ENCODE assay signal across 8 mouse cellular contexts in the genomic region with DNA sequence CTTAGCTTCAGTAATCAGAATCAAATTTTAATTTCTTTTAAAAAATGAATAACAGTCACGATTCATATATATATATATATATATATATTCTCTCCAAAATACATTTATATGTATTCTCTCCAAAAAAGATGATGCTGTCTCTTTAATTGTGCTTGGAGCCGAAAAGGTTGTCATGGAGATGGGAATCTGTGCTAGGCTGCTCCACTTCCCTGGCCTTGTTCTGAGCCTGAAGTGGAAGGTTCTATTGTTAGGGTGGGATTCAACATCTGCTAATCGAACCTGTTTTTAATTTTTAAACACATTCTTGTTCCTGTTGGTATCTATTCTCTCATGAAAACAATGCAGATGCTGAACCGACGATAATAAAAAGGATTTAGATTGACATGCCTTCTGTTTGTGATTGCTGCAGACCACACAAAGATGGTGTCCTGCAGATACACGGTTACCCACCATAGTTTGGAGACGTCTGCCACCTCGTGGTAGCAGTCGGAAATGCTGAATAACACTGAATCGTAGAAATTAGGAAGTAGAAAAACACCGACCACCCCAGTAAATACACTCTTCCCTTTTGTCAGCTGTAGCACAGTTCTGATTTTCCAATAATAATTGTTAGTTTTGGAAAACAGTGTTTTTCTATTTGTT.
DNase-seq lines count a peak whose midpoint lies in the region; ATAC-seq and TF ChIP-seq lines count a peak whose summit lies in the region.

No protein-coding gene starts in this region.

- 19% methylated on average over 11 of the region's 11 CpGs for WGBS in embryonic facial prominence, embryonic 11.5 days
- 19% methylated on average over 11 of the region's 11 CpGs for WGBS in heart, adult 2 months
- WGBS in kidney, embryonic 14.5 days, result 17% methylated on average over 11 of the region's 11 CpGs
- WGBS in limb, embryonic 11.5 days, result 19% methylated on average over 11 of the region's 11 CpGs
- WGBS in midbrain, postnatal 0 days, result 12% methylated on average over 11 of the region's 11 CpGs

- no peak for TF ChIP-seq POLR2A in heart, adult 2 months (IDR thresholded peaks at IDR 0.05; ENCODE audit: insufficient read depth, low read depth, low read length)
- no peak for TF ChIP-seq POLR2A in testis, adult 2 months (IDR thresholded peaks at IDR 0.05; ENCODE audit: control insufficient read depth, low read depth, low read length)

- 0 out of 2 replicates have a peak, but pooled peaks have one; percentile 57 for TF ChIP-seq EP300 in heart, adult 2 months (IDR thresholded peaks at IDR 0.05; ENCODE audit: insufficient read depth, low read depth, low read length)

- intact Hi-C loops in heart, adult 2 months (cut with DNase I), result loop anchor here (1.0 to 2.0 kb wide), 3 partner anchors 286 to 534 kb away; no protein-coding TSS in a partner anchor

- H3K36me3 ChIP-seq in embryonic facial prominence, embryonic 11.5 days (replicated peaks; ENCODE audit: control insufficient read depth, insufficient read depth, low read depth, low read length), result no peaks in the 10 kb centered on the region
- no peaks in the 10 kb centered on the region for H3K36me3 ChIP-seq in heart, adult 2 months (ENCODE audit: control insufficient read depth, insufficient read depth, low read length)
- H3K36me3 ChIP-seq in kidney, embryonic 14.5 days (ENCODE audit: control insufficient read depth, insufficient read depth, low read length), result no peaks in the 10 kb centered on the region
- H3K36me3 ChIP-seq in limb, embryonic 11.5 days (ENCODE audit: control insufficient read depth, insufficient read depth, low read length), result no peaks in the 10 kb centered on the region
- no peaks in the 10 kb centered on the region for H3K36me3 ChIP-seq in midbrain, postnatal 0 days (ENCODE audit: insufficient read depth, low read length)
- H3K36me3 ChIP-seq in testis, adult 2 months (ENCODE audit: control insufficient read depth, insufficient read depth, low read length), result no peaks in the 10 kb centered on the region

- TF ChIP-seq CTCF in heart, adult 2 months (IDR thresholded peaks at IDR 0.05), result peak; percentile 91
- peak; percentile 97 for TF ChIP-seq CTCF in midbrain, postnatal 0 days (IDR thresholded peaks at IDR 0.05)
- TF ChIP-seq CTCF in testis, adult 2 months (IDR thresholded peaks at IDR 0.05; ENCODE audit: control insufficient read depth, insufficient read depth, insufficient replicate concordance, low read depth, low read length), result peak; percentile 37; the same call in 1 of the 2 replicates

- DNase-seq in A20 (ENCODE audit: low read depth, low spot score), result peak; percentile 57
- peak; percentile 70 to 73 for DNase-seq in adrenal gland, postnatal 36 days
- peak; percentile 92 for DNase-seq in embryonic facial prominence, embryonic 11.5 days (ENCODE audit: low spot score)
- peak; percentile 23 to 72 for DNase-seq in heart, adult 2 months
- DNase-seq in limb, embryonic 11.5 days (ENCODE audit: low spot score), result peak; percentile 87
- DNase-seq in midbrain, postnatal 0 days (ENCODE audit: low spot score), result peak; percentile 91

- H3K27ac ChIP-seq in embryonic facial prominence, embryonic 11.5 days (replicated peaks; ENCODE audit: low read depth, low read length), result no peak overlapping the region
- no peak overlapping the region for H3K27ac ChIP-seq in heart, adult 2 months
- no peak overlapping the region for H3K27ac ChIP-seq in kidney, embryonic 14.5 days (ENCODE audit: low read depth, low read length)
- no peak overlapping the region for H3K27ac ChIP-seq in limb, embryonic 11.5 days (replicated peaks; ENCODE audit: low read depth, low read length)
- 0 out of 2 replicates have a peak overlapping the region, but pooled peaks have one; percentile 43 for H3K27ac ChIP-seq in midbrain, postnatal 0 days (ENCODE audit: low read depth, low read length)
- no peak overlapping the region for H3K27ac ChIP-seq in testis, adult 2 months (ENCODE audit: control insufficient read depth, insufficient read depth, low read depth, low read length)

- H3K9ac ChIP-seq in embryonic facial prominence, embryonic 11.5 days (replicated peaks; ENCODE audit: low read length), result no peak overlapping the region
- no peak overlapping the region for H3K9ac ChIP-seq in heart, adult 2 months (ENCODE audit: low read depth, low read length)
- H3K9ac ChIP-seq in kidney, embryonic 14.5 days (ENCODE audit: low read depth, low read length), result no peak overlapping the region
- H3K9ac ChIP-seq in limb, embryonic 11.5 days (ENCODE audit: low read length), result no peak overlapping the region
- no peak overlapping the region for H3K9ac ChIP-seq in midbrain, postnatal 0 days (replicated peaks; ENCODE audit: low read length, poor library complexity, severe bottlenecking)

- no peaks in the 10 kb centered on the region for H3K27me3 ChIP-seq in embryonic facial prominence, embryonic 11.5 days (ENCODE audit: control insufficient read depth, insufficient read depth, low read length)
- no peaks in the 10 kb centered on the region for H3K27me3 ChIP-seq in heart, adult 2 months (ENCODE audit: control insufficient read depth, insufficient read depth, low read length)
- no peaks in the 10 kb centered on the region for H3K27me3 ChIP-seq in kidney, embryonic 14.5 days (ENCODE audit: control insufficient read depth, insufficient read depth, low read length)
- H3K27me3 ChIP-seq in limb, embryonic 11.5 days (ENCODE audit: control insufficient read depth, insufficient read depth, low read length), result no peaks in the 10 kb centered on the region
- no peaks in the 10 kb centered on the region for H3K27me3 ChIP-seq in midbrain, postnatal 0 days (ENCODE audit: insufficient read depth, low read length)
- no peaks in the 10 kb centered on the region for H3K27me3 ChIP-seq in testis, adult 2 months (ENCODE audit: control insufficient read depth, insufficient read depth, low read length)

- no peaks in the 10 kb centered on the region for H3K9me3 ChIP-seq in embryonic facial prominence, embryonic 11.5 days (replicated peaks; ENCODE audit: control insufficient read depth, low read length)
- no peaks in the 10 kb centered on the region for H3K9me3 ChIP-seq in kidney, embryonic 14.5 days (ENCODE audit: control insufficient read depth, low read length)
- no peaks in the 10 kb centered on the region for H3K9me3 ChIP-seq in limb, embryonic 11.5 days (ENCODE audit: control insufficient read depth, low read length)
- H3K9me3 ChIP-seq in midbrain, postnatal 0 days (ENCODE audit: low read length), result no peaks in the 10 kb centered on the region

- no peaks in the 10 kb centered on the region for H3K4me1 ChIP-seq in embryonic facial prominence, embryonic 11.5 days (ENCODE audit: control insufficient read depth, insufficient read depth, low read length)
- no peaks in the 10 kb centered on the region; the same call in 1 of the 2 replicates for H3K4me1 ChIP-seq in heart, adult 2 months (ENCODE audit: control insufficient read depth, insufficient read depth, low read length)
- no peaks in the 10 kb centered on the region for H3K4me1 ChIP-seq in kidney, embryonic 14.5 days (ENCODE audit: control insufficient read depth, insufficient read depth, low read length)
- no peaks in the 10 kb centered on the region for H3K4me1 ChIP-seq in limb, embryonic 11.5 days (ENCODE audit: control insufficient read depth, insufficient read depth, low read length)
- H3K4me1 ChIP-seq in midbrain, postnatal 0 days (ENCODE audit: insufficient read depth, low read length), result no peaks in the 10 kb centered on the region
- peaks cover 2% of the 10 kb centered on the region; the same call in 1 of the 2 replicates for H3K4me1 ChIP-seq in testis, adult 2 months (ENCODE audit: control insufficient read depth, insufficient read depth, low read length)

- H3K4me3 ChIP-seq in embryonic facial prominence, embryonic 11.5 days (ENCODE audit: low read depth, low read length), result no peak overlapping the region
- no peak overlapping the region for H3K4me3 ChIP-seq in heart, adult 2 months
- H3K4me3 ChIP-seq in kidney, embryonic 14.5 days (ENCODE audit: low read length), result no peak overlapping the region
- H3K4me3 ChIP-seq in limb, embryonic 11.5 days (ENCODE audit: low read depth, low read length), result no peak overlapping the region
- H3K4me3 ChIP-seq in midbrain, postnatal 0 days (ENCODE audit: low read depth, low read length), result no peak overlapping the region
- no peak overlapping the region for H3K4me3 ChIP-seq in testis, adult 2 months (ENCODE audit: control insufficient read depth, low read depth, low read length)

- no peaks in the 10 kb centered on the region for H3K79me2 ChIP-seq in heart, adult 2 months (replicated peaks; ENCODE audit: control insufficient read depth, insufficient read depth, low read length)

- H3K4me2 ChIP-seq in embryonic facial prominence, embryonic 11.5 days (ENCODE audit: low read depth, low read length), result no peak overlapping the region
- H3K4me2 ChIP-seq in kidney, embryonic 14.5 days (replicated peaks; ENCODE audit: low read depth, low read length), result no peak overlapping the region
- no peak overlapping the region for H3K4me2 ChIP-seq in limb, embryonic 11.5 days (ENCODE audit: low read depth, severe bottlenecking)
- H3K4me2 ChIP-seq in midbrain, postnatal 0 days (ENCODE audit: low read depth, low read length, poor library complexity, severe bottlenecking), result no peak overlapping the region

- ATAC-seq in embryonic facial prominence, embryonic 11.5 days (replicated peaks; ENCODE audit: insufficient number of reproducible peaks, low FRiP score, low TSS enrichment, low read depth), result peak; percentile 69
- peak; percentile 76; the same call in 1 of the 2 replicates for ATAC-seq in kidney, embryonic 14.5 days (ENCODE audit: low FRiP score, low TSS enrichment)
- ATAC-seq in limb, embryonic 11.5 days (ENCODE audit: insufficient number of reproducible peaks, low FRiP score, low TSS enrichment, low read depth), result peak; percentile 76; the same call in 1 of the 2 replicates
- ATAC-seq in midbrain, postnatal 0 days (ENCODE audit: low FRiP score), result peak; percentile 92

Comparison
In these comparisons a context has a peak if more than half of its experiments do, and no peak if none do; other contexts are left out.
1. CTCF ChIP-seq: peak in every context shown above with its lines; median percentile 97 in midbrain, postnatal 0 days; 91 in heart, adult 2 months; 37 in testis, adult 2 months.